Mouse (Mus musculus) liver, postnatal 0 days (tissue): ENCODE data around the gene Gm10644.

Source experiments
- CTCF ChIP-seq: sonication (generic); IDR thresholded peaks from 2 replicates; pipeline ENCODE4 v1.5.1; 2016; ENCODE audit warnings: antibody characterized with exemption, low read depth
- EP300 ChIP-seq: IDR thresholded peaks from 2 replicates; pipeline ENCODE4 v1.6.1; 2016; ENCODE audit warnings: antibody characterized with exemption, low read depth, mild to moderate bottlenecking

- TF ChIP-seq CTCF (no peak), EP300 (no peak)
Observed at GRCm38 (mm10) chr8:83971661-83972060, 16.7 kb upstream of the Gm10644 start.
